Mouse (Mus musculus) MEL (cell line): ENCODE measurements around the gene Eif2a. TPM values are rescaled to one million over a fixed set of nuclear protein-coding genes. Genes with fewer than 3 reads are reported as not detected.

Source experiments
- DNase-seq: peaks from one replicate; pipeline ENCODE4 v3.0.0; 2011; ENCODE audit warnings: low read depth, low spot score
- H3K27ac ChIP-seq: 2 replicates; pipeline ENCODE4 v1.5.1; 2012; ENCODE audit warnings: low read depth, mild to moderate bottlenecking, control low read depth, low read length, moderate library complexity; ENCODE audit not compliant: control insufficient read depth
- H3K27me3 ChIP-seq, 2 experiments: fragments of 150-350 bp in 1 of 2; sonication (generic) in 1 of 2; 2 replicates each; pipeline ENCODE4 v1.6.1; 2012; ENCODE audit warnings: low read length in 2 of 2, mild to moderate bottlenecking in 2 of 2, improper control_type of control experiment in 1 of 2, moderate library complexity in 1 of 2; ENCODE audit not compliant: insufficient read depth in 2 of 2, control insufficient read depth in 1 of 2
- H3K36me3 ChIP-seq, 2 experiments: 2 replicates each; pipeline ENCODE4 v1.6.1; 2012 to 2014; ENCODE audit warnings: low read length in 2 of 2, improper control_type of control experiment in 1 of 2, inconsistent platforms in 1 of 2, mild to moderate bottlenecking in 1 of 2; ENCODE audit not compliant: insufficient read depth in 2 of 2, control insufficient read depth in 1 of 2
- H3K4me1 ChIP-seq, 2 experiments: fragments of 150-350 bp in 1 of 2; sonication (generic) in 1 of 2; 2 replicates each; pipeline ENCODE4 v1.6.1; 2012; ENCODE audit warnings: low read length in 2 of 2, improper control_type of control experiment in 1 of 2, mild to moderate bottlenecking in 1 of 2; ENCODE audit not compliant: insufficient read depth in 2 of 2, control insufficient read depth in 1 of 2
- H3K4me3 ChIP-seq, 2 experiments: fragments of 150-350 bp in 1 of 2; sonication (generic) in 1 of 2; 2 replicates each; pipeline ENCODE4 v1.5.1; 2012; ENCODE audit warnings: low read depth in 2 of 2, low read length in 2 of 2, mild to moderate bottlenecking in 2 of 2, moderate library complexity in 2 of 2, control low read depth in 1 of 2, improper control_type of control experiment in 1 of 2; ENCODE audit not compliant: control insufficient read depth in 1 of 2, insufficient read depth in 1 of 2
- H3K79me2 ChIP-seq: 2 replicates; pipeline ENCODE4 v1.6.1; 2012; ENCODE audit warnings: mild to moderate bottlenecking, low read length, moderate library complexity; ENCODE audit not compliant: control insufficient read depth, poor library complexity, insufficient read depth
- H3K9ac ChIP-seq: 2 replicates; pipeline ENCODE4 v1.6.1; 2012; ENCODE audit warnings: low read depth, mild to moderate bottlenecking, control low read depth, low read length, moderate library complexity; ENCODE audit not compliant: control insufficient read depth, poor library complexity, severe bottlenecking
- H3K9me3 ChIP-seq: fragments of 150-350 bp; sonication (generic); replicated peaks from 2 replicates; pipeline ENCODE4 v1.6.1; 2012; ENCODE audit warnings: mild to moderate bottlenecking, low read length, improper control_type of control experiment, moderate library complexity; ENCODE audit not compliant: insufficient read depth
- CTCF ChIP-seq, 3 experiments: IDR thresholded peaks in 2 of 3; conservative IDR thresholded peaks in 1 of 3; 2 replicates each; pipeline ENCODE4 v1.5.1; 2011 to 2012; ENCODE audit warnings: low read length in 3 of 3, low read depth in 2 of 3, mild to moderate bottlenecking in 2 of 3, improper control_type of control experiment in 1 of 3, inconsistent platforms in 1 of 3, mixed read lengths in 1 of 3, moderate library complexity in 1 of 3; ENCODE audit not compliant: control insufficient read depth in 1 of 3, insufficient read depth in 1 of 3, poor library complexity in 1 of 3, severe bottlenecking in 1 of 3
- E2F4 ChIP-seq: IDR thresholded peaks from 2 replicates; pipeline ENCODE4 v1.6.1; 2011; ENCODE audit warnings: low read depth, low read length, improper control_type of control experiment, borderline replicate concordance
- EP300 ChIP-seq, 2 experiments: IDR thresholded peaks; 2 replicates each; pipeline ENCODE4 v1.6.1; 2011; ENCODE audit warnings: improper control_type of control experiment in 2 of 2, low read length in 2 of 2, low read depth in 1 of 2, mild to moderate bottlenecking in 1 of 2
- GABPA ChIP-seq: IDR thresholded peaks from 2 replicates; pipeline ENCODE4 v1.6.1; 2012; ENCODE audit warnings: low read depth, mild to moderate bottlenecking, inconsistent platforms, low read length, improper control_type of control experiment, moderate library complexity
- HCFC1 ChIP-seq: IDR thresholded peaks from 2 replicates; pipeline ENCODE4 v1.6.1; 2012; ENCODE audit warnings: low read depth, mild to moderate bottlenecking, inconsistent platforms, low read length, improper control_type of control experiment, moderate library complexity
- KAT2A ChIP-seq: conservative IDR thresholded peaks from 2 replicates; pipeline ENCODE4 v1.6.1; 2012; ENCODE audit warnings: low read depth, low read length, improper control_type of control experiment, inconsistent platforms
- MAFK ChIP-seq: IDR thresholded peaks from 2 replicates; pipeline ENCODE4 v1.6.1; 2011; ENCODE audit warnings: low read depth, mild to moderate bottlenecking, low read length, improper control_type of control experiment, borderline replicate concordance
- MAZ ChIP-seq: IDR thresholded peaks from 2 replicates; pipeline ENCODE4 v1.6.1; 2012; ENCODE audit warnings: low read depth, mild to moderate bottlenecking, inconsistent platforms, low read length, improper control_type of control experiment
- NRF1 ChIP-seq: IDR thresholded peaks from 2 replicates; pipeline ENCODE4 v1.6.1; 2014; ENCODE audit warnings: low read depth, mild to moderate bottlenecking, inconsistent platforms, low read length, improper control_type of control experiment, moderate library complexity; ENCODE audit not compliant: poor library complexity, insufficient read depth, severe bottlenecking
- POLR2A ChIP-seq, 2 experiments: IDR thresholded peaks; 2 replicates each; pipeline ENCODE4 v1.6.1; 2011 to 2012; ENCODE audit warnings: low read length in 2 of 2, mild to moderate bottlenecking in 2 of 2, control low read depth in 1 of 2, improper control_type of control experiment in 1 of 2, low read depth in 1 of 2, moderate library complexity in 1 of 2; ENCODE audit not compliant: control insufficient read depth in 1 of 2, insufficient read depth in 1 of 2, poor library complexity in 1 of 2
- POLR2AphosphoS2 ChIP-seq: IDR thresholded peaks from 2 replicates; pipeline ENCODE4 v1.6.1; 2011; ENCODE audit warnings: low read length, improper control_type of control experiment
- RAD21 ChIP-seq: IDR thresholded peaks from 2 replicates; pipeline ENCODE4 v1.6.1; 2011; ENCODE audit warnings: mild to moderate bottlenecking, low read depth, low read length, improper control_type of control experiment
- SIN3A ChIP-seq: IDR thresholded peaks from 2 replicates; pipeline ENCODE4 v1.6.1; 2012; ENCODE audit warnings: low read length, improper control_type of control experiment, inconsistent platforms
- SMC3 ChIP-seq: IDR thresholded peaks from 2 replicates; pipeline ENCODE4 v1.6.1; 2011; ENCODE audit warnings: low read depth, low read length, improper control_type of control experiment
- TAL1 ChIP-seq: IDR thresholded peaks from 2 replicates; pipeline ENCODE4 v1.6.1; 2012; ENCODE audit warnings: mild to moderate bottlenecking, inconsistent platforms, low read length, moderate library complexity, mixed read lengths
- TBP ChIP-seq: IDR thresholded peaks from 2 replicates; pipeline ENCODE4 v1.8.0; 2011; ENCODE audit warnings: low read depth, low read length, improper control_type of control experiment
- TCF12 ChIP-seq: IDR thresholded peaks from 2 replicates; pipeline ENCODE4 v1.6.1; 2014; ENCODE audit warnings: low read depth, mild to moderate bottlenecking, inconsistent platforms, low read length, improper control_type of control experiment, moderate library complexity
- ZC3H11A ChIP-seq: IDR thresholded peaks from 2 replicates; pipeline ENCODE4 v1.6.1; 2012; ENCODE audit warnings: low read depth, mild to moderate bottlenecking, inconsistent platforms, low read length, improper control_type of control experiment
- ZKSCAN1 ChIP-seq: IDR thresholded peaks from 2 replicates; pipeline ENCODE4 v1.6.1; 2012; ENCODE audit warnings: low read depth, mild to moderate bottlenecking, inconsistent platforms, low read length, improper control_type of control experiment, moderate library complexity
- ZMIZ1 ChIP-seq: IDR thresholded peaks from 2 replicates; pipeline ENCODE4 v1.6.1; 2012; ENCODE audit warnings: low read depth, mild to moderate bottlenecking, inconsistent platforms, low read length, improper control_type of control experiment, moderate library complexity
- ZNF384 ChIP-seq: IDR thresholded peaks from 2 replicates; pipeline ENCODE4 v1.6.1; 2012; ENCODE audit warnings: low read depth, mild to moderate bottlenecking, inconsistent platforms, low read length, improper control_type of control experiment
- polyA plus RNA-seq, 2 experiments: library from polyadenylated mRNA; stranded (reverse) in 1 of 2; unstranded in 1 of 2; fragments of >175 nt in 1 of 2; fragments of >200 nt in 1 of 2; gene quantifications; 2 replicates each; pipeline versions ENCODE4 v1.2.1 to v1.2.4; 2012; ENCODE audit warnings: low replicate concordance in 2 of 2, low read depth in 1 of 2; ENCODE audit not compliant: insufficient read length in 2 of 2, insufficient read depth in 1 of 2, missing spikeins in 1 of 2
- total RNA-seq: library from RNA; depleted of rRNA; stranded (reverse); fragments of 300-350 nt; gene quantifications from 2 replicates; pipeline ENCODE4 v1.2.3, GENCODE M21; 2012

The Eif2a gene
- total and polyA plus RNA-seq, 3 experiments: 67.3 to 192 (median 70.2) TPM

DNA sequence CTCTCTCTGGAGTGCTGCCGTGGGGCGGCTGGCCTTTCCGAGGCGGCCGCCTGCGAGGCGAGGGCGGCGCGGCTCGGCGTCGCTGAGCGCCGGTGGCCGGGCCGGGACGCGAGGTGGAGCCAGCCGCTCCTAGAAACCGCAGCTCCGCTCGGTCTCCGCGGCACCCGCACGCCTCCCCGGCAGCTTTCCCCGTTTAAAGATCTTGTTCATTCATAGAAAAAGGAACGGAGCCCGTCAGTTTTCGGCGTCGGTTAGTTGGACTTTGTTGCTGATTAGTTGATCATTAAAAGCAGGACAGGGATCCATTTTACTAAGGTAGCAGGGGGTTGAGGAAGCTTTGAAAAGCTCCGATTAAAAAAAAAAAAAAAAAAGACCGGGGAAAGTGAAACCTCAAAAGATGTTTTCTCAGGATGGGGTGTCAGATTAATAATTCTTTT lies 51.5 kb downstream of the Eif2a start:
- peaks cover 40% of the 10 kb centered on the region for H3K79me2 ChIP-seq
- H3K9ac ChIP-seq: peak overlapping the region; percentile 94
- no peaks in the 10 kb centered on the region for H3K27me3 ChIP-seq
- peak overlapping the region; percentile 82 for H3K27ac ChIP-seq
- H3K36me3 ChIP-seq: peaks cover 4 to 25% of the 10 kb centered on the region in 2 experiments
- H3K4me1 ChIP-seq: peaks cover 5 to 9% of the 10 kb centered on the region in 2 experiments
- no peak for TF ChIP-seq TAL1
- TF ChIP-seq E2F4: no peak
- TF ChIP-seq POLR2A (IDR thresholded peaks at IDR 0.05; ENCODE audit: control insufficient read depth in 1 of 2, insufficient read depth in 1 of 2, low read depth in 1 of 2, low read length in 2 of 2, poor library complexity in 1 of 2): no peak
- TF ChIP-seq TCF12: 0 out of 2 replicates have a peak, but pooled peaks have one; percentile 27
- no peak for TF ChIP-seq ZC3H11A
- TF ChIP-seq TBP: peak; percentile 49; the same call in 1 of the 2 replicates
- peak; percentile 28; the same call in 1 of the 2 replicates for TF ChIP-seq ZKSCAN1
- TF ChIP-seq GABPA: no peak
- TF ChIP-seq KAT2A: no peak
- TF ChIP-seq SMC3: no peak
- peak; percentile 25; the same call in 1 of the 2 replicates for TF ChIP-seq HCFC1
- no peak for TF ChIP-seq NRF1
- TF ChIP-seq CTCF (IDR thresholded peaks at IDR 0.05 in 2 of 3, conservative IDR thresholded peaks at IDR 0.05 in 1 of 3; ENCODE audit: control insufficient read depth in 1 of 3, insufficient read depth in 1 of 3, low read depth in 2 of 3, low read length in 3 of 3, poor library complexity in 1 of 3, severe bottlenecking in 1 of 3): no peak
- no peak for TF ChIP-seq RAD21
- TF ChIP-seq SIN3A: peak; percentile 60; the same call in 1 of the 2 replicates
- TF ChIP-seq POLR2AphosphoS2: no peak
- 0 out of 4 replicates have a peak, but pooled peaks of 1 of the 2 experiments have one; percentile 14 for TF ChIP-seq EP300 (IDR thresholded peaks at IDR 0.05; ENCODE audit: low read depth in 1 of 2, low read length in 2 of 2)
- TF ChIP-seq ZMIZ1: no peak
- no peak for TF ChIP-seq MAZ
- no peak for TF ChIP-seq MAFK
- peak; percentile 83 for TF ChIP-seq ZNF384
- peak; percentile 57 for DNase-seq
- no peaks in the 10 kb centered on the region for H3K9me3 ChIP-seq
- H3K4me3 ChIP-seq: peak overlapping the region; percentile 67 to 94
